22 mouse cellular contexts compared by ENCODE assay signal in genomic region chr2:120983611-120984010, GRCm38 (mm10). TPM values are rescaled to one million over a fixed set of nuclear protein-coding genes. Genes with fewer than 3 reads are reported as not detected.
DNase-seq lines count a peak whose midpoint lies in the region; ATAC-seq and TF ChIP-seq lines count a peak whose summit lies in the region.
"Had no signal": no experiment of that assay in that cellular context is flagged by ENCODE, and none has a peak within 500 bp of the region (broad histone marks: within the 10 kb centered on the region; RNA-seq: fewer than 3 reads in every experiment).

No protein-coding gene starts in this region.

- 3% methylated on average over 2 of the region's 2 CpGs for WGBS in forebrain, embryonic 14.5 days
- 3% methylated on average over 2 of the region's 2 CpGs for WGBS in forebrain, embryonic 12.5 days

- no peaks in the 10 kb centered on the region for H3K9me3 ChIP-seq in forebrain, embryonic 14.5 days (replicated peaks; ENCODE audit: control insufficient read depth, low read length)
- no peaks in the 10 kb centered on the region for H3K9me3 ChIP-seq in forebrain, embryonic 12.5 days
- H3K9me3 ChIP-seq: embryonic facial prominence, embryonic 13.5 days; embryonic facial prominence, embryonic 15.5 days; forebrain, embryonic 10.5 days; forebrain, embryonic 13.5 days had no signal

- no peak for ATAC-seq in forebrain, embryonic 14.5 days
- ATAC-seq in forebrain, embryonic 12.5 days (ENCODE audit: low FRiP score): no peak
- ATAC-seq: activated CD4-positive, CD25-positive, alpha-beta regulatory T cell, adult 4 months; forebrain, embryonic 13.5 days; forebrain, embryonic 16.5 days had no signal

- H3K4me3 ChIP-seq in forebrain, embryonic 14.5 days (ENCODE audit: low read depth, low read length): no peak overlapping the region
- H3K4me3 ChIP-seq in forebrain, embryonic 12.5 days (replicated peaks): no peak overlapping the region
- H3K4me3 ChIP-seq: embryonic facial prominence, embryonic 13.5 days; embryonic facial prominence, embryonic 15.5 days; erythroblast, embryonic 14.5 days; forebrain, embryonic 10.5 days; forebrain, embryonic 13.5 days had no signal

- no peaks in the 10 kb centered on the region for H3K27me3 ChIP-seq in forebrain, embryonic 14.5 days (replicated peaks; ENCODE audit: control insufficient read depth, insufficient read depth, low read length)
- no peaks in the 10 kb centered on the region for H3K27me3 ChIP-seq in forebrain, embryonic 12.5 days
- H3K27me3 ChIP-seq: embryonic facial prominence, embryonic 13.5 days; embryonic facial prominence, embryonic 15.5 days; forebrain, embryonic 13.5 days had no signal

- no peak for TF ChIP-seq CTCF in brain, embryonic 14.5 days (IDR thresholded peaks at IDR 0.05; ENCODE audit: borderline replicate concordance, extremely low read depth, insufficient read depth, insufficient read length)

- no peak overlapping the region for H3K9ac ChIP-seq in forebrain, embryonic 14.5 days (ENCODE audit: low read length)
- H3K9ac ChIP-seq in forebrain, embryonic 12.5 days: no peak overlapping the region
- H3K9ac ChIP-seq: embryonic facial prominence, embryonic 13.5 days; embryonic facial prominence, embryonic 15.5 days; forebrain, embryonic 13.5 days had no signal

- H3K27ac ChIP-seq in forebrain, embryonic 14.5 days (ENCODE audit: low read depth, low read length): no peak overlapping the region
- H3K27ac ChIP-seq in forebrain, embryonic 12.5 days: no peak overlapping the region
- H3K27ac ChIP-seq: embryonic facial prominence, embryonic 13.5 days; embryonic facial prominence, embryonic 15.5 days; forebrain, embryonic 10.5 days; forebrain, embryonic 13.5 days had no signal

- DNase-seq in forebrain, embryonic 14.5 days (ENCODE audit: low spot score): peak; percentile 3
- peak; percentile 8 for DNase-seq in R1 (ENCODE audit: low read depth, low spot score)
- DNase-seq in brain, embryonic 14.5 days (ENCODE audit: low read depth): peak; percentile 11
- DNase-seq in neural tube, embryonic 10.5 days (ENCODE audit: extremely low spot score, low spot score): no peak
- DNase-seq: adrenal gland, adult 8-10 months; adrenal gland, postnatal 14 days; adrenal gland, postnatal 36 days; cerebellum, adult 11 months; cerebellum, adult 9-11 months; cerebellum, postnatal 14 days; cerebellum, postnatal 36 days; embryo, embryonic 11 days had no signal

- no peak for TF ChIP-seq POLR2A in brain, embryonic 14.5 days (IDR thresholded peaks at IDR 0.05; ENCODE audit: borderline replicate concordance, extremely low read depth, insufficient read depth, insufficient read length, poor library complexity, severe bottlenecking)

- no peaks in the 10 kb centered on the region for H3K4me1 ChIP-seq in forebrain, embryonic 14.5 days (ENCODE audit: control insufficient read depth, insufficient read depth, low read length)
- peaks cover 3% of the 10 kb centered on the region; the same call in 1 of the 2 replicates for H3K4me1 ChIP-seq in forebrain, embryonic 12.5 days
- H3K4me1 ChIP-seq: embryonic facial prominence, embryonic 13.5 days; embryonic facial prominence, embryonic 15.5 days; forebrain, embryonic 13.5 days had no signal

- no peak overlapping the region for H3K4me2 ChIP-seq in forebrain, embryonic 14.5 days (ENCODE audit: low read length)
- no peak overlapping the region for H3K4me2 ChIP-seq in forebrain, embryonic 12.5 days
- H3K4me2 ChIP-seq: embryonic facial prominence, embryonic 13.5 days; embryonic facial prominence, embryonic 15.5 days; forebrain, embryonic 13.5 days had no signal

- H3K36me3 ChIP-seq in forebrain, embryonic 14.5 days (ENCODE audit: control insufficient read depth, insufficient read depth, low read length): no peaks in the 10 kb centered on the region; the same call in 1 of the 2 replicates
- no peaks in the 10 kb centered on the region; the same call in 1 of the 2 replicates for H3K36me3 ChIP-seq in forebrain, embryonic 12.5 days (replicated peaks)
- H3K36me3 ChIP-seq: embryonic facial prominence, embryonic 13.5 days; embryonic facial prominence, embryonic 15.5 days; forebrain, embryonic 10.5 days had no signal

RNA-seq across cellular contexts. Expression of gene Tmem62, which starts 6.8 kb away (rescaled TPM):
- polyA plus RNA-seq in forebrain, embryonic 14.5 days (2014; fragmentation: Nextera tagmentation; extraction: Ambion mirVana): 7.9 and 9.1 TPM in 2 replicates
- 5.5 and 5.6 TPM in 2 replicates for polyA plus RNA-seq in forebrain, embryonic 12.5 days (2016; fragmentation: Nextera tagmentation; extraction: Ambion mirVana)
- 13.5 and 14.0 TPM in 2 replicates for polyA plus RNA-seq in brain, embryonic 14.5 days (2012; rRNA removed)

RNA-seq across cellular contexts. Expression of gene Ubr1, which starts 13.1 kb away (rescaled TPM):
- 23.8 and 32.8 TPM in 2 replicates for polyA plus RNA-seq in forebrain, embryonic 14.5 days (2014; fragmentation: Nextera tagmentation; extraction: Ambion mirVana)
- polyA plus RNA-seq in forebrain, embryonic 12.5 days (2016; fragmentation: Nextera tagmentation; extraction: Ambion mirVana): 27.4 and 31.7 TPM in 2 replicates
- polyA plus RNA-seq in brain, embryonic 14.5 days (2012; rRNA removed): 26.7 and 31.0 TPM in 2 replicates

RNA-seq across cellular contexts. Expression of gene Ccndbp1, which starts 24.6 kb away (rescaled TPM):
- polyA plus RNA-seq in forebrain, embryonic 14.5 days (2014; fragmentation: Nextera tagmentation; extraction: Ambion mirVana): 79.4 and 82.4 TPM in 2 replicates
- 44.9 and 47.7 TPM in 2 replicates for polyA plus RNA-seq in forebrain, embryonic 12.5 days (2016; fragmentation: Nextera tagmentation; extraction: Ambion mirVana)
- 65.4 and 69.0 TPM in 2 replicates for polyA plus RNA-seq in brain, embryonic 14.5 days (2012; rRNA removed)

RNA-seq across cellular contexts. Expression of gene Epb42, which starts 53.3 kb away (rescaled TPM):
- 0.13 and 0.32 TPM in 2 replicates for polyA plus RNA-seq in forebrain, embryonic 14.5 days (2014; fragmentation: Nextera tagmentation; extraction: Ambion mirVana)
- 3.9 and 4.4 TPM in 2 replicates for polyA plus RNA-seq in forebrain, embryonic 12.5 days (2016; fragmentation: Nextera tagmentation; extraction: Ambion mirVana)
- polyA plus RNA-seq in brain, embryonic 14.5 days (2012; rRNA removed): 0.19 and 0.75 TPM in 2 replicates
- polyA plus RNA-seq: C2C12; frontal cortex, adult 2 months had no signal
